Mouse (Mus musculus) G1E-ER4 (cell line): ENCODE measurements at regions not wholly inside any gene's neighbourhood (a gene's known extent, or its start where the extent isn't known, plus 50 kb on each side); places are given as distances from the start of the nearest gene placed in this dataset.

Source experiments
- GATA1 ChIP-seq: IDR thresholded peaks from one replicate; pipeline ENCODE4 v1.8.0; 2012; ENCODE audit warnings: low read length, inconsistent platforms

DNA sequence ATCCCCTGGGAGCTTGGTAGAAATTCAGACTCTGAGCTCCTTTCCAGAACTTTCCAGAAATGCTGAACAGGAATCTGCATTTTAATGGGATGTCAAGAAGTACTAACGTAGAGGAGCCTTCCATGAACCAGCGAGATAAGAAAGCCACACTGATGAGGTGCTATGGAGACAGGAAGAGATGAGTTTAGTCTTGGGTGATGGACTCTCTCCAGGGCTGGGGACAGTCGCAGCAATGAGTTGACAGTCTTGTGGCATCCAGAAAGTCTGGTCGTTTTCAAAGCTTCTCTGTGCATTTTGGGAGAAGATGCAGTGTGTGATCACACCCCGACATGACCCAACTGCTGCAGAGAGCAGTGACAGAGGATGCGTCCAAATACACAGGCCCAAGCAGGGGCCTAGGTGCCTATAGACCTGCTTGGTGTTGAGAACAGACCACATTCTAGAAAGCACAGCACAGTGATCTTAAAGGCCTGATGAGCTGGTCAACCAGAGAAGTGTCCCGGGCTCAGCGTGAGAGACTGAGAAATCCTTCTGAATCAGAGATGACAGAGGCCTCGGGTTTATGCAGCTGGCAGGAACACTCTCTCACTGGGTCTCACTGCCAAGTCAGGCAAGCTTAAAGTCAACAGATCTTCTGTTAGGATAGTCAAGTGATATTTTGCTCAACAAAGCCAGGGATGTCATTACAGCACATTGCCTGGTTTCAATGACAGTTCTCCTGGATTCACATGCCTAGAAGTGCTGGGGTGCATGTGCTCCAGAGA, 65.1 kb upstream of the E2f3 start:
- TF ChIP-seq GATA1: no peak

DNA sequence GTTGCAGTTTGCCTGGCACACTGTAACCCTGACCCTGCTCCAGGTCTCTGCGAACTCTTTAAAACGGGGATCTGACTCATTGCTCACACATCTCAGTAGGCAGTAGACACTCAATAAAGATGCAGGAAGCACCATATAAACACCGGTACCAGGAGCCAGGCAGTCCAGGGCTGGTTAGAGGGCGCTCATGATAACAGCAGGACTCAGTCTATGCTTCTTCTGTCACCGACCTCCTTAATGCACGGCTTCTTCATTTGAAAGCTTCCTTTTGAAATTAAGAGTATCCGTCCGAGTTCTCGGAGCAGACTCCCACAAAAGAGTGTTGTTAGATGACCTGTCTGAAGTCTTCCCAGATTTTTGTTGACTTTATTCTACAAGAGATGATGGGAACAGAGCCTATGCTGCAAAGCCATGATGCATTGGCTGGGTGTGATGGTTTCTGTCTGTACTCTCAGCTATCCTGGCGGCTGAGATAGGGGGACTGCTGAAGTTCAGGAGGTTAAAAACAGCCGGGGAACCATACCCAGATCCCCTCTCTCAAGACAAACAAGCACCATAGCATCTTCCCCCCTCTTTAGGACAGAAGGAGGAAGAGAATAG, 62.5 kb upstream of the E2f3 start:
- TF ChIP-seq GATA1: no peak

DNA sequence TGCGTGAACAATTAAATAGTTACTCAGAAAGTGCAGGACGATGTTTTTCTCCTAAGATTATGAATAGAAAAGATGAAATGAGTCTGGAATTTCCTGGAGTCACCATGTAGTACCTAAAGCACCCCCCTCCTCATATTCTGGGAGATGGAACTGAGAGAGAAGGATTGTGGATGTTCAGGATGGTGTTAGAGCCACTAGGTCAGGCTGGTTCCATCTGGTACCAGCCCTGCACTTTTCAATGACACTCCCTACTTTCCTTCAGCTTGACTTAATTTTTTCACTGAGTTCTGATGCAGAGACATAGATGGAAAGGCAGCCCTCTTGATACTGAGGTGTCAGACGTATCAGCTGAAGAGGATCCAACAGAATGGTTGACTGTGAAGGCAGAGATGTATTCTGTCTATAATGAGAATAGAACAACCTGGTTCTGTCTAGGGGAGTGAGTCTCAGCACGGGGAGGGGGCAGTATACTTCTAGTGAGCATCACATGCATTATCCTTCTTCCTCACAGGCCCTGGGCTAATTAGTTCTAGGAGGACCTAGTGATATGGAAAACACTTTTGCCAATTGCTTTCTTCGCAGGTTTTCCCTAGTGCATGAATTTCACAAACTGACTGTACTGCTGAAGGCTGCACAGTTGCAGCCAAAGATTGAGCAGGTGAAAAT, 60.8 kb upstream of the E2f3 start:
- TF ChIP-seq GATA1: no peak

DNA sequence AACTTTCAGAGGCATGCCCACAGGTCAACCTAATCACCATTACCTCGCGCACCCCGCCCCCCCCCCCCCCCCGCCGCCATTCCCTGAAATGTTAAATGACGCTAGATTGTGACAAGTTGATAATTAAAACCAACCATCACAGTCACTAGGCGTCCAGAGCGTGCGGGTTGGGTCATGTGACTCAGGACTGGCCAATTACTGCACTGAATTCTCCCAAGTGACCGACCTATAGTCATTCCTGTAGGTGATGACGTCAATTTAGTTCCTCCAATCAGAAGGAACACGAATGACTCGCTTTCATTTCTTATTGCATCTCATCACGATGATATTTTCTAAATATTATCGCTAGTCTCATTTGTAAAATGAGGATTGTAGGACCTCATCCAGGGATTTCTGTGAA, 60.2 kb upstream of the E2f3 start:
- TF ChIP-seq GATA1: no peak

DNA sequence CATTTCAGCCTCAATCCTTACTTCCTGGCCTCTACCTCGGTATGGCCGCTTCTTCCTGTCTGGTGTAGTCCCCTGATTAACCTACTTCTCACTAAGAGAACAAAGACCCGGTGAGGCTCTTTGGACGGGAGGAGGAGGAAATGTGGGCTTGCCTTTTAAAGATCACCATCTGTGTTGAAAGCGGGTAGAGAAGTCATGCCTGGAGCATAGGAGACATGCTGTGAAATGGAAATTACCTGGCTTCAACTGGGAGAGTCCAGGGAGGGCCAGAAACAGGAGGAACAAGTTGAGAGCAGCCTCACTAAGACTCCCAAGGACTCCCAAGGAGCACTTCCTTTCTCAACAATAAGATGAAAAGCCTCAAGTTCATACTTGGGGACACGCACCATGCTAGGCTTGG, 59.4 kb upstream of the E2f3 start:
- no peak for TF ChIP-seq GATA1

DNA sequence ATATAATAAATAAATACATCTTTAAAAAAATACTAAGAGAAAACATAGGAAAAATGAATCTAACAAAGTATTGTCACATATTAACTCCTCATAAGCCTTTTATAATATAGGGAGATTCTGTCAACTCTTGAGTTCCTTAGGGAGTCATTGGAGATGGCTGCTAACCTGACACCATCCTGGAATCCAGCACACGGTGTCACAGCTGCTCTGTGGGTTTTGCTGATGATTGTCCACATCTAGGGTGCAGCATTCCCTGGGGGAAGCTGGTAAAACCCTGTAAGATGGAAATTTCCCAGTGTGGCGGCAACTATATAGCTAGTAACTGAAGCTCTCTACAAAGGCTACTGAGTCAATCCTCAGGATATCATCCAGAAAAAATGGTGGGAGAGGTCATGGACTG, 58.9 kb upstream of the E2f3 start:
- no peak for TF ChIP-seq GATA1

DNA sequence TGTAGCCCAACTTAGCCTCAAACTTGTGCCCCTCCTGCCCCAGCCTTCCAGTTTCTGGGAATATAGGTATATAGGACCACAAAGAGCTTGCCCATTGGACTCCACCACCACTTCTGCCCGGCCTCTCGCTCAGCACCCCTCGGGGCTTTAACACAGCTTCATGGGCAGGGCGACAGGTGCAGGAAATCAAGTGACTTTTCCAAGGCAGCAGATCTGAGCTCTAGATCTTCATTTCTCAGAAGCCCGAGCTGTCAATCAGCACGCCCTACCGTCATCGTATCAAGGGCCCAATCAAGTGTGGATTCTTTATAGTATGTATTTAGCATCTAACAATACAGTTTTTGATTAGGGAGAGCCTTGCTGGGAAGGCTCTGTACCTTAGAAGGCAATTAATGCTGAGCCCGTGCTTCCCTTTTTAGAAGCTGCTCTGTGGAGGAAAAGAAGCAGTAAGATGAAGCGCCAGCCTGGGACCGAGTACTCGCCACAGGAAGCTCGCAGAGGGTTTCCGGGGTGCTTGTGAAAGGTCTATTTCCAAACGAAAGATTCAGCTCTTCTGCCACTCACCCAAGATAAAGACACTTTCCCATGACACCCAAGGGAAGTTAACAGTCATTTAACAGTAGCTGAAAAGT, 56.9 kb upstream of the E2f3 start:
- no peak for TF ChIP-seq GATA1

DNA sequence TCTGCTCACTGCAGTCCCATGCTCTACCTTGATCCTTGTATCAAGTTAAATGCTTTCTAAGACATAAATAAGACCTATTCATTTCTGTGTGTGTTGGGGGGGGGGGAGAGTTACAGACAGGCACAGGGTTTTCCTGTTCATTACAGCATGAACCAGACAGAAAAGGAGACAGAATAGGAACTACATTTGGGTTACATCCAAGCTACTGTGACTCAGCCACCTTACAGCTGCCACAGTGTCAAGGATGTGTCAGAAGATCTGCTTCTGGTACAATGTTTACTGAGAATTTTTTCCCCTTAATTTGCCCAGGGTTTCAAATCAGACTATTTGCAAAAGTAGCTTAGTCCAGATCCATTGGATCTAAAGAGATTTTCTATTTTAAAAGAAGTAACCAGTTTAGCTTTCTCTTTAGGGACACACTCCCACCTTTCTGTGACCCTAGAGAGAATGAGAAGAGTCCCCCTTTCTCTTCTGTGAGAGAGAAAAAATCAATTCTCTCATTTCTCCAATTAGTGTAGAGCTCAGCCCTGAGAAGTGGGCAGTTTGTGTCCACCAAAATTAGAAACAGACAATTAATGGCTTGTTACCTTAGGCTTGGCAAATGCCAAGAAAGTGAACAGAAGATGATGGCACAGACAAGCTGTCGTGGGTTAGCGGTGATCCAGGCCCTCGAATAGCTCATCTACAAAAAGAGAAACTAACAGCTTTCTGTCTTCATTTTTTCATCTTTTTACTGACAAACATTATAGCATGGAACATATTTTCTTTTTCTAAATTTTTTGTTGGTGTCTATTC, 55.8 kb upstream of the E2f3 start:
- no peak for TF ChIP-seq GATA1

DNA sequence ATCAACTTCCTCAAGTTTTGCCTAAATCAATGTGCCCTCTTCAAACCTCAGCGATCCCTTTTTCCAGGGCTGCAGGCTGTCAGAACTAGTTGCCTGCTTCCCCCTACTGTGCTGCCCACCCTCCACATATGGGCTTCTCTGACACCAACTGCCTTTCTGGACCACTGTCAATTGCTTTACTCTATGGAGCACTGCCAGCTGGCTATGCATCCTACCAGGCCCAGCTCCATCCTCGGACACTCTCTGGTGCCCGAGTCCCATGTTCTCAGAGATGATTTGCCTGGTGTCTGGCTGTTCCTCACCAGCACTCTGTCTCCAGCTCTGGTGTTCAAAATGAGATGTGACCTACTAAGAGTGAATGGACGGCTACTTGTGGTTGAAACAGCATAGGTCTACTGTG, 54.4 kb upstream of the E2f3 start:
- no peak for TF ChIP-seq GATA1

DNA sequence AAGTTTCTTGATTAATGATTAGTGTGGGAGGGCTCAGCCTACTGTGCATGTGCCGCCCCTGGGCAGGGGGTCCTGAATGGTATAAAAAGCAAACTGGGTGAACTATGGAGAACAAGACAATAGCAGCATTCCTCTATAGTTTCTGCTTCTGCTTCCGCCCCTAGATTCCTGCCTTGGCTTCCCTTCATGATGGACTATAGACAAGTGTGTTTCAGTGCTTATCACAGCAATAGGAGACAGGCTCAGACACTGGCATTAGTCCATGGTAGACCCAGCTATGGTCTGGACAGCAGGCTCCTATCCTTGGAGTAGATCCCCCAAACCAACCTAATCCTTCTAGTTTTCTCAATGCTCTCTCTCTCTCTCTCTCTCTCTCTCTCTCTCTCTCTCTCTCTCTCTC, 53.9 kb upstream of the E2f3 start:
- TF ChIP-seq GATA1: no peak

DNA sequence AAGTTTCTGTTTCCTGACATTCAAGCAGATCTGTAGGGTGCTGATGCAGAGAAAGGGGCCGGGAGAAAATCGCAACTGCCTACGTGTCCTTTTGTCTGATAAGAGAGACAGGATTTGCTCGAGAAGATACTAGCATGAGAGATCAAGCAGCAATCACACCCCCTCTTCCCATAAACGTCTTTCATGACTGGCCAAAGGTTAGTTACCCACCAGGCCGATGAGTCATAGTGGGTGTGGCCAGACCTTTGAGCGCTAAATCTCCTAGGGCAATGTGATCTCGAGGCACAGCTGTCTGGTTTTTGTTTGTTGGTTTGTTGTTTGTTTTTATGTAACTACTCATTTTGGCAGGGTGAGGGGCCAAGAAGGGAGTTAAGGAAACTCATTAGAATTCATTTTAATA, 50.7 kb upstream of the E2f3 start:
- TF ChIP-seq GATA1: no peak

DNA sequence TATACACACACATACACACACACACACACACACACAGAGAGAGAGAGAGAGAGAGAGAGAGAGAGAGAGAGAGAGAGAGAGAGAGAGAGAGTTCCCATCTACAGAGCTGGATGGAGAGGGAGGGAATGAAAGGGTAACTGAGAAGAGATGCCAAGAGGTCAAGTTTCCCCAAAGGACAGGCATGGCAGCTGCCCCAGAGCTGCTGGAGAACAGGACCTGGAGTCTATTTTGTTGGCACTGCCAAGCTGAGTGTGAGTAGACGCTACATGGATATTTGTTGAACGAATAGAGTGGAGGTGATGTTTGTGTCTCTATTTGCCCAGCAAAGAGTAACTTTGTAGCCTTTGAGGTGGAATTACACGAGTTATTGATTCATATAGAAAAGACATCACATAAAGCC, 50.2 kb upstream of the E2f3 start:
- TF ChIP-seq GATA1: no peak
